Mouse (Mus musculus) erythroblast, embryonic 14.5 days (primary cell): Measurements from ENCODE around the gene Atxn1. TPM values are rescaled to one million over a fixed set of nuclear protein-coding genes. Genes with fewer than 3 reads are reported as not detected.

Source experiments
- H3K27me3 ChIP-seq: 2 replicates; pipeline ENCODE4 v1.6.1; 2012; ENCODE audit warnings: inconsistent platforms; ENCODE audit not compliant: control insufficient read depth
- H3K36me3 ChIP-seq: 2 replicates; pipeline ENCODE4 v1.6.1; 2012; ENCODE audit warnings: mild to moderate bottlenecking, inconsistent platforms; ENCODE audit not compliant: control insufficient read depth
- H3K4me1 ChIP-seq: 2 replicates; pipeline ENCODE4 v1.6.1; 2012; ENCODE audit warnings: inconsistent platforms; ENCODE audit not compliant: control insufficient read depth
- H3K4me3 ChIP-seq: replicated peaks from 2 replicates; pipeline ENCODE3; 2012; ENCODE audit warnings: moderate library complexity, mild to moderate bottlenecking, inconsistent platforms
- H3K9me3 ChIP-seq: 2 replicates; pipeline ENCODE4 v1.6.1; 2012; ENCODE audit warnings: low read length, inconsistent platforms, mixed read lengths; ENCODE audit not compliant: control insufficient read depth
- GATA1 ChIP-seq: IDR thresholded peaks from 2 replicates; pipeline ENCODE4 v1.6.1; 2012; ENCODE audit warnings: low read length, inconsistent platforms, mixed read lengths
- TAL1 ChIP-seq: IDR thresholded peaks from 3 replicates; pipeline ENCODE4 v1.6.1; 2012; ENCODE audit warnings: low read length, inconsistent platforms, mixed read lengths
- polyA plus RNA-seq: library from polyadenylated mRNA; stranded (reverse); fragments of >175 nt; gene quantifications from 2 replicates; pipeline ENCODE4 v1.2.3, GENCODE M21; 2012

The Atxn1 gene
- polyA plus RNA-seq, 1 experiment, result 0.01 TPM

- peaks cover 3% of the 10 kb centered on the region; the same call in 1 of the 2 replicates for H3K36me3 ChIP-seq
- H3K27me3 ChIP-seq, result no peaks in the 10 kb centered on the region
- no peak overlapping the region for H3K4me3 ChIP-seq
- peaks cover 3% of the 10 kb centered on the region; the same call in 1 of the 2 replicates for H3K9me3 ChIP-seq
- TF ChIP-seq GATA1 (no peak), TAL1 (no peak)
- H3K4me1 ChIP-seq, result no peaks in the 10 kb centered on the region
Measured at GRCm38 (mm10) chr13:45837609-45838220, 127.1 kb downstream of the Atxn1 start.

DNA sequence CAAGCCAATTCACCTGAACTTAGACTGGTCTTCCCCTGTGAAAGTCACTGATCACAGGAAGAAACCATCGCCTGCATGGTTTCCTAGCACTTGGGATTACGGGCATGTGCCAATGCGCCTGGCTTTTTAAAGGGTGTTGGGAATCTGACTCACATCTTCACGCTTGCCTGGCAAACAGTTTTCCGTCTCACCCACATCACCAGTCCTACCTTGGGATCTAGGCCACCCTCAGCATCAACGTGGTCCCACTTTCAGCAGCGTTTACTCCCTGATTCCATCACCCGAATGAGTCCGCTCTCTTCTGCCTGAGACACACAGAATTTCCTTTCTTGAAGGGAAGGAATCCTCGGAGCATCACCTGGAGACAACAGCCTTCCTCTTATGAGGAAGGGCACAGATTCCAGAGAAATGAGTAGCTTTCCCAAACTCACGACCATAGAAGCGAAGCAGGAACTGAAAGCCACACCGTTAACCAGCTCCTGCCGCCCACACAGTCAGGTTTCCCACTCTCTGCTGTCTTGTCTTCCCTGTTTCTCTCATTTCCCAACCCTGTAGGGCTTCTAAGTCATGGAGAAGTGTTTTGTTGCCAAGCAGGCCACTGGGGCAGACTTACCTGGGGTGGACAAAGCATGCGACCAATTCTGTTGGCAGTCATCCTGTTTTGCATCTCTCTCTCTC is 128.3 kb downstream of the Atxn1 start:
- Histone ChIP-seq H3K27me3 (no peaks in the 10 kb centered on the region), H3K36me3 (peaks cover 3% of the 10 kb centered on the region; the same call in 1 of the 2 replicates), H3K4me1 (no peaks in the 10 kb centered on the region), H3K4me3 (no peak overlapping the region), H3K9me3 (peaks cover 3% of the 10 kb centered on the region; the same call in 1 of the 2 replicates)
- TF ChIP-seq TAL1, result no peak
- no peak for TF ChIP-seq GATA1

DNA sequence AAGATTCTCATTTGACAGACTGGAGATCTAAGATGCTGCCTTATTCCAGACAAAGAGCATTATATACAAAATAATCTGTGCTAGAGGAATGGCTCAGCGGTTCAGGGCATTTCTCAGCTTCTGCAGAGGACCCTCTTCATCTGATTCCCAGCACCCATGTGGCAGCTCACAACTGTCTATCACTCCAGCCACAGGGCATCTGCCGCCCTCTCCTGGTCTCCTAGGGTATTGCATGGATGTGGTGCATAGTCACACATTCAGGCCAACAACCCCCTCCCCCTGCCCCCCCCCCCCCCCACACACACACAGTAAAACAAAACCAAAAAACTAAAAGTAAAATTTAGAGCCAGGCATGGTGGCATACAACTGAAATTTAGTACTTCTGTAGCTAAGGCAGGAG is 130.5 kb downstream of the Atxn1 start:
- Histone ChIP-seq H3K36me3 (peaks cover 3% of the 10 kb centered on the region; the same call in 1 of the 2 replicates), H3K4me3 (no peak overlapping the region), H3K4me1 (no peaks in the 10 kb centered on the region), H3K27me3 (no peaks in the 10 kb centered on the region), H3K9me3 (peaks cover 3% of the 10 kb centered on the region; the same call in 1 of the 2 replicates)
- no peak for TF ChIP-seq TAL1
- no peak for TF ChIP-seq GATA1

- Histone ChIP-seq H3K4me3 (no peak overlapping the region), H3K9me3 (peaks cover 3% of the 10 kb centered on the region; the same call in 1 of the 2 replicates), H3K27me3 (no peaks in the 10 kb centered on the region), H3K4me1 (no peaks in the 10 kb centered on the region), H3K36me3 (peaks cover 3% of the 10 kb centered on the region; the same call in 1 of the 2 replicates)
- TF ChIP-seq GATA1 (no peak), TAL1 (no peak)
Measured at GRCm38 (mm10) chr13:45832695-45833350, 132.0 kb downstream of the Atxn1 start.

- TF ChIP-seq TAL1, result no peak
- no peak for TF ChIP-seq GATA1
- H3K9me3 ChIP-seq, result peaks cover 2% of the 10 kb centered on the region
Measured at GRCm38 (mm10) chr13:45829341-45829936, 135.4 kb downstream of the Atxn1 start.

GRCm38 (mm10) chr13:45828035-45828434 is 136.8 kb downstream of the Atxn1 start:
- H3K27me3 ChIP-seq, result no peaks in the 10 kb centered on the region
- no peak overlapping the region for H3K4me3 ChIP-seq
- no peaks in the 10 kb centered on the region for H3K4me1 ChIP-seq
- H3K36me3 ChIP-seq, result peaks cover 2% of the 10 kb centered on the region; the same call in 1 of the 2 replicates
- TF ChIP-seq GATA1, result no peak
- no peak for TF ChIP-seq TAL1
- peaks cover 2% of the 10 kb centered on the region; the same call in 1 of the 2 replicates for H3K9me3 ChIP-seq

More at GRCm38 (mm10) chr13:45829341-45829936, 135.4 kb downstream of the Atxn1 start:
- Histone ChIP-seq H3K36me3 (peaks cover 2% of the 10 kb centered on the region; the same call in 1 of the 2 replicates), H3K4me1 (no peaks in the 10 kb centered on the region), H3K27me3 (no peaks in the 10 kb centered on the region), H3K4me3 (no peak overlapping the region)

GRCm38 (mm10) chr13:45827619-45828018 is 137.2 kb downstream of the Atxn1 start:
- Histone ChIP-seq H3K36me3 (peaks cover 2% of the 10 kb centered on the region; the same call in 1 of the 2 replicates), H3K4me3 (no peak overlapping the region), H3K9me3 (peaks cover 2% of the 10 kb centered on the region; the same call in 1 of the 2 replicates), H3K4me1 (no peaks in the 10 kb centered on the region), H3K27me3 (no peaks in the 10 kb centered on the region)
- TF ChIP-seq TAL1 (no peak), GATA1 (no peak)

- Histone ChIP-seq H3K4me1 (no peaks in the 10 kb centered on the region), H3K4me3 (no peak overlapping the region), H3K36me3 (peaks cover 2% of the 10 kb centered on the region; the same call in 1 of the 2 replicates), H3K27me3 (no peaks in the 10 kb centered on the region), H3K9me3 (peaks cover 2% of the 10 kb centered on the region; the same call in 1 of the 2 replicates)
- TF ChIP-seq GATA1 (no peak), TAL1 (no peak)
Measured at GRCm38 (mm10) chr13:45827046-45827596, 137.7 kb downstream of the Atxn1 start.
